Mouse (Mus musculus) thymus, adult 2 months (tissue): ENCODE measurements at regions not wholly inside any gene's neighbourhood (a gene's known extent, or its start where the extent isn't known, plus 50 kb on each side); places are given as distances from the start of the nearest gene placed in this dataset.

Experiments used
- CTCF ChIP-seq: fragments of 200-500 bp; IDR thresholded peaks from 2 replicates; pipeline ENCODE4 v1.5.1; 2012; ENCODE audit warnings: mild to moderate bottlenecking, control low read depth, low read length, moderate library complexity, borderline replicate concordance; ENCODE audit not compliant: control insufficient read depth, poor library complexity, insufficient read depth; ENCODE audit errors: extremely low read depth
- POLR2A ChIP-seq: fragments of 200-500 bp; IDR thresholded peaks from 2 replicates; pipeline ENCODE4 v1.6.1; 2012; ENCODE audit warnings: mild to moderate bottlenecking, low read length, control low read depth, moderate library complexity; ENCODE audit not compliant: control insufficient read depth, poor library complexity, insufficient read depth; ENCODE audit errors: extremely low read depth

DNA sequence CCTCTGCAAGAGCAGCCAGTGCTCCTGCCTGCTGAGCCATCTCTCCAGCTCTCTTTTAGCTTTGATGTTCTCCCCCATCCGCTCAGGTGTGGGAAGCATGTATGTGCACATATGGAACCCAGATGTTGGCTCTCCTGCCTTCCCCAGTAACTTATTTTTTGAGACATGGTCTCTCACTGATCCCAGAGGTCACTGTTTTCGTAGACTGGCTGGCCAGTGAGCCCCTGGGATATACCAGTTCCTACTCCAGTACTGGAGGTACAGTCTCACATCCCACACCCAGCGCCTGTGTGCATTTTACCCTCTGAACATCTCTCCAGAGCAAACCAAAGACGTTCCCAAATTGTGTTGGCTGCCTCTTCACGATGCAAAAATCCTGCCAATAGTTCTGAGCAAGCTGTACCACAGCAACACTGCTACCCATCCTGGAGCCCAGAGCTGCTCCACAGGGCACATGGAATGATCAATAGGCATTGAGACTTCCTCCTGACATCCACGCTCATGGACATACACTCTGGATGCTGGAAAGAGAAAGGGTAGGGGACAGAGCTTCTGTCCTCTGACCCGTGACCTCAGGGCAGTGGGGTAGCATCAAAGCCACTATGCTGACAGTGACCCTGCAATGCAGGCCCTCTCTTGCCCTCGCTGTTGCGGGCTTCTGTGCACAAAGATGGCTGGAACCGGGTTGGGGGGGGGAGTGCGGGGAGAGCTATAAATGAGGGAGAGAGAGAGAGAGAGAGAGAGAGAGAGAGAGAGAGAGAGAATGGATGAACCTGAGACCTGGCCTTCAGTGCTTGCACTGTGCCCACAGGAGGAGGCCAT lies 171.8 kb upstream of the Rapgef5 start:
- TF ChIP-seq CTCF = no peak
- no peak for TF ChIP-seq POLR2A
